Mouse (Mus musculus) embryonic facial prominence, embryonic 10.5 days (tissue): ENCODE measurements around the gene Atoh1. TPM values are rescaled to one million over a fixed set of nuclear protein-coding genes. Genes with fewer than 3 reads are reported as not detected.

Experiments used
- DNase-seq: peaks from one replicate; pipeline ENCODE4 v3.0.0-alpha.2; 2017; ENCODE audit warnings: low spot score
- H3K27ac ChIP-seq: fragments of 300-500 bp; sonication (generic); replicated peaks from 2 replicates; pipeline ENCODE4 v1.5.1; 2016; ENCODE audit warnings: mild to moderate bottlenecking
- H3K27me3 ChIP-seq: fragments of 300-500 bp; sonication (generic); replicated peaks from 2 replicates; pipeline ENCODE4 v1.6.1; 2016; ENCODE audit warnings: low read depth, mild to moderate bottlenecking; ENCODE audit not compliant: poor library complexity, severe bottlenecking
- H3K36me3 ChIP-seq: fragments of 300-500 bp; sonication (generic); replicated peaks from 2 replicates; pipeline ENCODE4 v1.6.1; 2016; ENCODE audit warnings: mild to moderate bottlenecking, moderate library complexity
- H3K4me1 ChIP-seq: fragments of 300-500 bp; sonication (generic); 2 replicates; pipeline ENCODE4 v1.6.1; 2016
- H3K4me3 ChIP-seq: fragments of 300-500 bp; sonication (generic); 2 replicates; pipeline ENCODE4 v1.5.1; 2016; ENCODE audit warnings: mild to moderate bottlenecking, moderate library complexity
- H3K9me3 ChIP-seq: fragments of 300-500 bp; sonication (generic); 2 replicates; pipeline ENCODE4 v1.6.1; 2016; ENCODE audit warnings: mild to moderate bottlenecking
- WGBS: fragments of 180-500 bp; shearing (Covaris S2); methylation state at CpG from one replicate; pipeline ENCODE4 v1.1.7; 2016; 5-methylcytosine and 5-hydroxymethylcytosine counted together
- polyA plus RNA-seq: library from polyadenylated mRNA; unstranded; fragments of >200 nt; fragmentation: Nextera tagmentation; extraction: Ambion mirVana; gene quantifications from 2 replicates; pipeline ENCODE4 v1.2.1, GENCODE M21; 2016

The Atoh1 gene
- polyA plus RNA-seq = 1.1 and 2.9 TPM in 2 replicates

GRCm38 (mm10) chr6:64728499-64729198 is at the start of gene Atoh1:
Gene Atoh1, plus strand, starts transcription at chr6:64729125.
- H3K36me3 ChIP-seq = no peaks in the 10 kb centered on the region
- peak; percentile 85 for DNase-seq
- H3K27me3 ChIP-seq = peaks cover 78% of the 10 kb centered on the region
- no peak within 1 kb of the TSS for H3K27ac ChIP-seq
- no peaks in the 10 kb centered on the region for H3K9me3 ChIP-seq
- WGBS = under 1% methylated on average over 34 of the region's 34 CpGs
- peak within 1 kb of the TSS; percentile 57 for H3K4me3 ChIP-seq
- H3K4me1 ChIP-seq = peaks cover 27% of the 10 kb centered on the region

DNA sequence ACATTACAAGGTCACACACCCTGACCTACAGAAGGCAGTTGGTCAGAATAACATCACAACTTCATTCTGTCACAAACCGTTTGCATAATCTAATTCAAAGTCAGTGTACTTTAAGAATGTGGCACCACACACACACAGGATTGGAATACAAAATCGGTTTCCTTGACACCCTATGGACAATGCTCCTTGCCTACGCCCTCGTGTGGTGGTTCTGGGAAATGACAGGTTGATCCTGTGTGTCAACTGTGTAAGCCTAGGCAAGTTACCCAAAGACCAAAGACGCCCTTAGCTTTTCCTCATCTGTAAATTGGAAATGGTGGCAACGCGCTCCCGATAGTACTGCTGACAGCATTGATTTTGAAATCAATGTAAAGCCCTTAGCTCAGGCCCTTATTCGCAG is 45.0 kb upstream of the Atoh1 start:
- Histone ChIP-seq H3K27me3 (peaks cover 35% of the 10 kb centered on the region), H3K9me3 (no peaks in the 10 kb centered on the region), H3K4me1 (peaks cover 9% of the 10 kb centered on the region), H3K36me3 (no peaks in the 10 kb centered on the region), H3K27ac (no peak overlapping the region), H3K4me3 (no peak overlapping the region)
- peak; percentile 60 for DNase-seq
- WGBS = 34% methylated on average over 9 of the region's 9 CpGs

GRCm38 (mm10) chr6:64684973-64685372 is 44.0 kb upstream of the Atoh1 start:
- Histone ChIP-seq H3K27ac (no peak overlapping the region), H3K36me3 (no peaks in the 10 kb centered on the region), H3K27me3 (peaks cover 35% of the 10 kb centered on the region), H3K4me3 (0 out of 2 replicates have a peak overlapping the region, but pooled peaks have one; percentile 25), H3K9me3 (no peaks in the 10 kb centered on the region), H3K4me1 (peaks cover 9% of the 10 kb centered on the region)
- peak; percentile 47 for DNase-seq
- WGBS = 6% methylated on average over 5 of the region's 5 CpGs

GRCm38 (mm10) chr6:64688181-64688944 is 40.6 kb upstream of the Atoh1 start:
- no peak overlapping the region for H3K27ac ChIP-seq
- 8% methylated on average over 19 of the region's 19 CpGs for WGBS
- H3K9me3 ChIP-seq = no peaks in the 10 kb centered on the region

GRCm38 (mm10) chr6:64694688-64695087 is 34.2 kb upstream of the Atoh1 start:
- 42% methylated on average over 7 of the region's 7 CpGs for WGBS
- Histone ChIP-seq H3K27ac (no peak overlapping the region), H3K27me3 (0 out of 2 replicates have a peak, but pooled peaks cover 3% of the 10 kb centered on the region), H3K9me3 (no peaks in the 10 kb centered on the region), H3K36me3 (no peaks in the 10 kb centered on the region), H3K4me3 (no peak overlapping the region), H3K4me1 (no peaks in the 10 kb centered on the region)
- no peak for DNase-seq

More at GRCm38 (mm10) chr6:64688181-64688944, 40.6 kb upstream of the Atoh1 start:
- Histone ChIP-seq H3K4me3 (peak overlapping the region; percentile 43), H3K27me3 (peaks cover 38% of the 10 kb centered on the region), H3K36me3 (no peaks in the 10 kb centered on the region), H3K4me1 (peaks cover 9% of the 10 kb centered on the region)
- DNase-seq = peak; percentile 45

GRCm38 (mm10) chr6:64703659-64704058 is 25.3 kb upstream of the Atoh1 start:
- no peak for DNase-seq
- Histone ChIP-seq H3K27ac (no peak overlapping the region), H3K4me1 (no peaks in the 10 kb centered on the region), H3K4me3 (no peak overlapping the region), H3K36me3 (no peaks in the 10 kb centered on the region), H3K9me3 (no peaks in the 10 kb centered on the region), H3K27me3 (no peaks in the 10 kb centered on the region)
- WGBS = 85% methylated on average over 2 of the region's 2 CpGs

DNA sequence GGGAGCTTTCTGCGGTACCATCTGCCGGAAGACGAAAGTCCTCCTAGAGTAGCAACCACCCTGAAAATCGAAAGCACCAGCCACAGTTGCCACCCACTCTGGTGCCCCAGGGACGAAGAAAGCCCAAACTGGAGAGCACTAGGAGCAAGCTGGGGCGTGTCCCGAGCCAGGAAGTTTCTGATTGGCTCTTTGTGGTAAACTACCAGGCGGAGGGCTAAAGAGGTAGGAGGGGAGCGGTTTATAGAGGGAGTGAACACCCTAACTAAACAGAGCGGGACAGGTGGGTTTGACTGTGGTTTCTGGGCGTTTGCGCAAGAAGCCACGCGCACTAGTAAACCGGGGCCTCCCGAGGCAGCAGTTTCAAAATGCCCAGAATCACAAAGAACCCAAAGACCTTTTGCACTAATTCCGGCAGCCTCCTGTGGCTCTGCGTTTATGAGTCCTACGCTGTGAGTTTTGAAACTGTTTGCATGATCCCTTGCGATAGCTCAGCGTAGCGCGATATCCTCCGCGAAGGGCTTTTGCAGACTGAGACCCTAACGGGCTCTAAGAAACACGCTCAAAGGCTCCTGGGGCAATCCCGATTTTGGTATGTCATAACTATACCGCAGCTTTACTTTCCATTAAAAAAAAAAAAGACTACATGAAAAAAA is 1.0 kb upstream of the Atoh1 start:
- H3K4me1 ChIP-seq = peaks cover 27% of the 10 kb centered on the region
- under 1% methylated on average over 29 of the region's 29 CpGs for WGBS
- peak; percentile 49 for DNase-seq
- no peak overlapping the region for H3K27ac ChIP-seq
- H3K27me3 ChIP-seq = peaks cover 70% of the 10 kb centered on the region
- no peaks in the 10 kb centered on the region for H3K36me3 ChIP-seq
- H3K9me3 ChIP-seq = no peaks in the 10 kb centered on the region
- peak overlapping the region; percentile 57 for H3K4me3 ChIP-seq

DNA sequence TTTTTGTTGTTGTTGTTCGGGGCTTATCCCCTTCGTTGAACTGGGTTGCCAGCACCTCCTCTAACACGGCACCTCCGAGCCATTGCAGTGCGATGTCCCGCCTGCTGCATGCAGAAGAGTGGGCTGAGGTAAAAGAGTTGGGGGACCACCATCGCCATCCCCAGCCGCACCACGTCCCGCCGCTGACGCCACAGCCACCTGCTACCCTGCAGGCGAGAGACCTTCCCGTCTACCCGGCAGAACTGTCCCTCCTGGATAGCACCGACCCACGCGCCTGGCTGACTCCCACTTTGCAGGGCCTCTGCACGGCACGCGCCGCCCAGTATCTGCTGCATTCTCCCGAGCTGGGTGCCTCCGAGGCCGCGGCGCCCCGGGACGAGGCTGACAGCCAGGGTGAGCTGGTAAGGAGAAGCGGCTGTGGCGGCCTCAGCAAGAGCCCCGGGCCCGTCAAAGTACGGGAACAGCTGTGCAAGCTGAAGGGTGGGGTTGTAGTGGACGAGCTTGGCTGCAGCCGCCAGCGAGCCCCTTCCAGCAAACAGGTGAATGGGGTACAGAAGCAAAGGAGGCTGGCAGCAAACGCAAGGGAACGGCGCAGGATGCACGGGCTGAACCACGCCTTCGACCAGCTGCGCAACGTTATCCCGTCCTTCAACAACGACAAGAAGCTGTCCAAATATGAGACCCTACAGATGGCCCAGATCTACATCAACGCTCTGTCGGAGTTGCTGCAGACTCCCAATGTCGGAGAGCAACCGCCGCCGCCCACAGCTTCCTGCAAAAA is 496 bp downstream of the Atoh1 start:
- Histone ChIP-seq H3K4me1 (peaks cover 32% of the 10 kb centered on the region), H3K36me3 (no peaks in the 10 kb centered on the region), H3K27ac (no peak overlapping the region), H3K27me3 (peaks cover 86% of the 10 kb centered on the region), H3K9me3 (no peaks in the 10 kb centered on the region), H3K4me3 (peak overlapping the region; percentile 57)
- WGBS = under 1% methylated on average over 53 of the region's 53 CpGs
- peak; percentile 65 for DNase-seq

DNA sequence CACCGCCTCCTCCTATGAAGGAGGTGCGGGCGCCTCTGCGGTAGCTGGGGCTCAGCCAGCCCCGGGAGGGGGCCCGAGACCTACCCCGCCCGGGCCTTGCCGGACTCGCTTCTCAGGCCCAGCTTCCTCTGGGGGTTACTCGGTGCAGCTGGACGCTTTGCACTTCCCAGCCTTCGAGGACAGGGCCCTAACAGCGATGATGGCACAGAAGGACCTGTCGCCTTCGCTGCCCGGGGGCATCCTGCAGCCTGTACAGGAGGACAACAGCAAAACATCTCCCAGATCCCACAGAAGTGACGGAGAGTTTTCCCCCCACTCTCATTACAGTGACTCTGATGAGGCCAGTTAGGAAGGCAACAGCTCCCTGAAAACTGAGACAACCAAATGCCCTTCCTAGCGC is 1.1 kb downstream of the Atoh1 start:
- H3K27me3 ChIP-seq = peaks cover 92% of the 10 kb centered on the region
- peaks cover 37% of the 10 kb centered on the region for H3K4me1 ChIP-seq
- no peak for DNase-seq
- H3K36me3 ChIP-seq = no peaks in the 10 kb centered on the region
- under 1% methylated on average over 19 of the region's 19 CpGs for WGBS
- H3K4me3 ChIP-seq = peak overlapping the region; percentile 57
- no peak overlapping the region for H3K27ac ChIP-seq
- H3K9me3 ChIP-seq = no peaks in the 10 kb centered on the region

GRCm38 (mm10) chr6:64730506-64731020 is 1.6 kb downstream of the Atoh1 start:
- 3% methylated on average over 14 of the region's 14 CpGs for WGBS
- Histone ChIP-seq H3K27ac (no peak overlapping the region), H3K27me3 (peaks cover 97% of the 10 kb centered on the region), H3K9me3 (no peaks in the 10 kb centered on the region), H3K36me3 (no peaks in the 10 kb centered on the region), H3K4me3 (peak overlapping the region; percentile 57; the same call in 1 of the 2 replicates), H3K4me1 (peaks cover 37% of the 10 kb centered on the region)
- no peak for DNase-seq

DNA sequence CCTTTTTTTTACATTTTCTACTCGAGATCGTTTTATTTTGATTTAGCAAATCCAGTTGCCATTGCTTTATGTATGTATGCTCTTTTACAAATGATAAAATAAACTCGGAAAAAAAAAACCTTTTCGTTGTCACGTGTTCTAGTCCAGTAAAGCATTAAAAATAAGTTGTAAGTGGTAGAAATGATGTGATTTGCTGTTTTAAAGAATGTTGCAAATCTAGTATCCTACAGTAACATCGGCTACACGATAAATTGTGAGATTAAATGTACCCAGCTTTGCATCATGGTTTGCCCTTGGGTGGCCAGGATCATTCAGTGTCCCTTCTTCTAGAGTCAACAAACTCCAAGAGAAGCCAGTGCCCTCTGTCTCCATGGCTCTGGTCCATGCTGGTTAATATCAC is 2.2 kb downstream of the Atoh1 start:
- Histone ChIP-seq H3K9me3 (no peaks in the 10 kb centered on the region), H3K4me1 (peaks cover 37% of the 10 kb centered on the region), H3K27ac (no peak overlapping the region), H3K27me3 (peaks cover 100% of the 10 kb centered on the region), H3K36me3 (no peaks in the 10 kb centered on the region), H3K4me3 (no peak overlapping the region)
- DNase-seq = no peak
- WGBS = 5% methylated on average over 7 of the region's 7 CpGs
